Mouse (Mus musculus) lung, embryonic 14.5 days (tissue): ENCODE measurements around the gene Pfkm. TPM values are rescaled to one million over a fixed set of nuclear protein-coding genes. Genes with fewer than 3 reads are reported as not detected.

Experiments
- ATAC-seq: fragments of 200-750 bp; cut with Nextera tagmentation; 2 replicates; pipeline ENCODE4 v1.8.0; 2017; ENCODE audit warnings: mild to moderate bottlenecking, moderate TSS enrichment, moderate library complexity; ENCODE audit not compliant: insufficient read depth
- DNase-seq: peaks from one replicate; pipeline ENCODE4 v3.0.0-alpha.2; 2015
- H3K27ac ChIP-seq: fragments of 300-500 bp; sonication (generic); 2 replicates; pipeline ENCODE4 v1.5.1; 2014; ENCODE audit warnings: low read depth, mild to moderate bottlenecking, moderate library complexity
- H3K27me3 ChIP-seq: fragments of 300-500 bp; sonication (generic); 2 replicates; pipeline ENCODE4 v1.6.1; 2014; ENCODE audit warnings: low read length, control low read depth; ENCODE audit not compliant: insufficient read depth
- H3K36me3 ChIP-seq: fragments of 300-500 bp; sonication (generic); 2 replicates; pipeline ENCODE4 v1.6.1; 2014; ENCODE audit warnings: control low read depth; ENCODE audit not compliant: insufficient read depth
- H3K4me1 ChIP-seq: fragments of 300-500 bp; sonication (generic); 2 replicates; pipeline ENCODE4 v1.6.1; 2014; ENCODE audit warnings: antibody characterized with exemption, control low read depth; ENCODE audit not compliant: insufficient read depth
- H3K4me2 ChIP-seq: fragments of 300-500 bp; sonication (generic); 2 replicates; pipeline ENCODE4 v1.6.1; 2014; ENCODE audit warnings: mild to moderate bottlenecking
- H3K4me3 ChIP-seq: fragments of 300-500 bp; sonication (generic); 2 replicates; pipeline ENCODE4 v1.5.1; 2014; ENCODE audit warnings: low read depth, low read length
- H3K9ac ChIP-seq: fragments of 300-500 bp; sonication (generic); 2 replicates; pipeline ENCODE4 v1.6.1; 2014
- H3K9me3 ChIP-seq: fragments of 300-500 bp; sonication (generic); 2 replicates; pipeline ENCODE4 v1.6.1; 2016; ENCODE audit warnings: low read depth, low read length, control low read depth
- CTCF ChIP-seq: IDR thresholded peaks from 2 replicates; pipeline ENCODE4 v1.5.1; 2016; ENCODE audit warnings: antibody characterized with exemption, low read depth
- WGBS: fragments of 180-500 bp; shearing (Covaris S2); extraction: QIAGEN DNeasy Blood & Tissue Kit; methylation state at CpG from one replicate; pipeline ENCODE4 v1.1.7; 2014; 5-methylcytosine and 5-hydroxymethylcytosine counted together
- polyA plus RNA-seq: library from polyadenylated mRNA; unstranded; fragments of >200 nt; fragmentation: Nextera tagmentation; extraction: Ambion mirVana; gene quantifications from 2 replicates; pipeline ENCODE4 v1.2.1, GENCODE M21; 2014

Gene Pfkm
- polyA plus RNA-seq, 1 experiment from 2014 or later = 26.2 TPM

GRCm38 (mm10) chr15:98170365-98170764 is 78.0 kb downstream of the Pfkm start:
- Histone ChIP-seq H3K4me2 (no peak overlapping the region), H3K4me1 (no peaks in the 10 kb centered on the region), H3K9me3 (no peaks in the 10 kb centered on the region), H3K27ac (no peak overlapping the region), H3K4me3 (no peak overlapping the region), H3K27me3 (peaks cover 72% of the 10 kb centered on the region), H3K9ac (no peak overlapping the region), H3K36me3 (no peaks in the 10 kb centered on the region)
- ATAC-seq = no peak
- DNase-seq = no peak
- 32% methylated on average over 7 of the region's 7 CpGs for WGBS
- TF ChIP-seq CTCF = no peak

GRCm38 (mm10) chr15:98170917-98171316 is 78.5 kb downstream of the Pfkm start:
- H3K4me2 ChIP-seq = no peak overlapping the region
- WGBS = 56% methylated on average over 9 of the region's 9 CpGs
- H3K9me3 ChIP-seq = no peaks in the 10 kb centered on the region
- ATAC-seq (no peak), DNase-seq (no peak)
- peaks cover 67% of the 10 kb centered on the region for H3K27me3 ChIP-seq
- no peak overlapping the region for H3K9ac ChIP-seq
- no peaks in the 10 kb centered on the region for H3K4me1 ChIP-seq
- H3K36me3 ChIP-seq = no peaks in the 10 kb centered on the region
- H3K4me3 ChIP-seq = no peak overlapping the region
- TF ChIP-seq CTCF = no peak
- H3K27ac ChIP-seq = no peak overlapping the region

- no peak overlapping the region for H3K27ac ChIP-seq
- ATAC-seq = no peak
- no peak for TF ChIP-seq CTCF
- DNase-seq = no peak
- no peak overlapping the region for H3K4me3 ChIP-seq
- no peak overlapping the region for H3K4me2 ChIP-seq
- H3K4me1 ChIP-seq = no peaks in the 10 kb centered on the region
- peaks cover 56% of the 10 kb centered on the region for H3K27me3 ChIP-seq
- H3K36me3 ChIP-seq = no peaks in the 10 kb centered on the region
- H3K9ac ChIP-seq = no peak overlapping the region
- H3K9me3 ChIP-seq = no peaks in the 10 kb centered on the region
- WGBS = 70% methylated on average over 5 of the region's 5 CpGs
Measured at GRCm38 (mm10) chr15:98172113-98172512, 79.7 kb downstream of the Pfkm start.

GRCm38 (mm10) chr15:98173821-98174220 is 81.4 kb downstream of the Pfkm start:
- WGBS = 40% methylated on average over 8 of the region's 8 CpGs
- Histone ChIP-seq H3K27me3 (peaks cover 39% of the 10 kb centered on the region), H3K9ac (no peak overlapping the region), H3K4me3 (no peak overlapping the region), H3K4me1 (no peaks in the 10 kb centered on the region), H3K36me3 (no peaks in the 10 kb centered on the region), H3K9me3 (no peaks in the 10 kb centered on the region), H3K4me2 (no peak overlapping the region), H3K27ac (no peak overlapping the region)
- ATAC-seq = no peak
- TF ChIP-seq CTCF = peak; percentile 69
- DNase-seq = peak; percentile 80

- Histone ChIP-seq H3K27me3 (peaks cover 13% of the 10 kb centered on the region; the same call in 1 of the 2 replicates), H3K36me3 (no peaks in the 10 kb centered on the region), H3K27ac (no peak overlapping the region), H3K4me1 (0 out of 2 replicates have a peak, but pooled peaks cover 3% of the 10 kb centered on the region), H3K9ac (no peak overlapping the region), H3K4me3 (no peak overlapping the region), H3K9me3 (no peaks in the 10 kb centered on the region), H3K4me2 (no peak overlapping the region)
- TF ChIP-seq CTCF = no peak
- ATAC-seq (no peak), DNase-seq (no peak)
- 60% methylated on average over 3 of the region's 3 CpGs for WGBS
Measured at GRCm38 (mm10) chr15:98177320-98177719, 84.9 kb downstream of the Pfkm start.

GRCm38 (mm10) chr15:98180567-98181131 is 88.3 kb downstream of the Pfkm start:
- no peak for ATAC-seq

GRCm38 (mm10) chr15:98181132-98181711 is 88.8 kb downstream of the Pfkm start:
- Histone ChIP-seq H3K9ac (peak overlapping the region; percentile 40), H3K4me3 (peak overlapping the region; percentile 47), H3K9me3 (no peaks in the 10 kb centered on the region), H3K27me3 (0 out of 2 replicates have a peak, but pooled peaks cover 4% of the 10 kb centered on the region), H3K36me3 (no peaks in the 10 kb centered on the region), H3K4me2 (peak overlapping the region; percentile 73), H3K27ac (peak overlapping the region; percentile 50; the same call in 1 of the 2 replicates), H3K4me1 (0 out of 2 replicates have a peak, but pooled peaks cover 3% of the 10 kb centered on the region)
- WGBS = under 1% methylated on average over 30 of the region's 30 CpGs
- peak; percentile 98 for ATAC-seq
- peak; percentile 85 for TF ChIP-seq CTCF
- DNase-seq = peak; percentile 93

More at GRCm38 (mm10) chr15:98180567-98181131, 88.3 kb downstream of the Pfkm start:
- 0 out of 2 replicates have a peak, but pooled peaks cover 4% of the 10 kb centered on the region for H3K27me3 ChIP-seq
- peak overlapping the region; percentile 58; the same call in 1 of the 2 replicates for H3K27ac ChIP-seq
- H3K4me2 ChIP-seq = peak overlapping the region; percentile 73
- 7% methylated on average over 26 of the region's 26 CpGs for WGBS
- H3K9me3 ChIP-seq = no peaks in the 10 kb centered on the region
- no peak for DNase-seq
- no peaks in the 10 kb centered on the region for H3K36me3 ChIP-seq
- peak overlapping the region; percentile 47 for H3K4me3 ChIP-seq
- TF ChIP-seq CTCF = no peak
- H3K4me1 ChIP-seq = 0 out of 2 replicates have a peak, but pooled peaks cover 3% of the 10 kb centered on the region
- peak overlapping the region; percentile 40 for H3K9ac ChIP-seq

Other genes starting within 250 kb of the Pfkm start
- gene Hdac7, start 248.1 kb upstream of the Pfkm start, polyA plus RNA-seq = 43.8 and 51.2 TPM in 2 replicates
- gene Vdr, start 182.0 kb upstream of the Pfkm start, polyA plus RNA-seq = 0.38 and 0.61 TPM in 2 replicates
- gene Tmem106c, start 128.4 kb upstream of the Pfkm start, polyA plus RNA-seq = 31.4 and 35.1 TPM in 2 replicates
- 29.3 and 33.3 TPM in 2 replicates for gene Col2a1, start 87.9 kb upstream of the Pfkm start, polyA plus RNA-seq
- gene Senp1, start 1.2 kb downstream of the Pfkm start, polyA plus RNA-seq = 37.8 and 38.0 TPM in 2 replicates
- 47.4 and 48.7 TPM in 2 replicates for gene Asb8, start 73.0 kb downstream of the Pfkm start, polyA plus RNA-seq
- gene Ccdc184, start 74.6 kb downstream of the Pfkm start, polyA plus RNA-seq = 0.14 TPM in 1 of 2 replicates, not detected in the other
- not detected in 2 replicates for gene Olfr288, start 103.0 kb downstream of the Pfkm start, polyA plus RNA-seq
- not detected in 2 replicates for gene Gm44579, start 128.4 kb downstream of the Pfkm start, polyA plus RNA-seq
- gene Olfr287, start 128.5 kb downstream of the Pfkm start, polyA plus RNA-seq = not detected in 2 replicates
- gene Olfr286, start 141.9 kb downstream of the Pfkm start, polyA plus RNA-seq = not detected in 2 replicates
- not detected in 2 replicates for gene H1fnt, start 164.7 kb downstream of the Pfkm start, polyA plus RNA-seq
- gene Zfp641, start 203.6 kb downstream of the Pfkm start, polyA plus RNA-seq = 0.54 and 0.63 TPM in 2 replicates
- gene Olfr285, start 224.8 kb downstream of the Pfkm start, polyA plus RNA-seq = not detected in 2 replicates
- gene Olfr284, start 248.4 kb downstream of the Pfkm start, polyA plus RNA-seq = not detected in 2 replicates